Mouse (Mus musculus) embryonic facial prominence, embryonic 15.5 days (tissue): ENCODE data around the gene Arhgef25. TPM values are rescaled to one million over a fixed set of nuclear protein-coding genes. Genes with fewer than 3 reads are reported as not detected.

ENCODE experiments used
- ATAC-seq: fragments of 200-750 bp; cut with Nextera tagmentation; 2 replicates; pipeline ENCODE4 v1.8.0; 2017; ENCODE audit warnings: low read depth, moderate TSS enrichment; ENCODE audit not compliant: insufficient number of reproducible peaks, low FRiP score, low TSS enrichment
- H3K27ac ChIP-seq: fragments of 300-500 bp; sonication (generic); replicated peaks from 2 replicates; pipeline ENCODE4 v1.5.1; 2015; ENCODE audit warnings: mild to moderate bottlenecking, inconsistent platforms
- H3K27me3 ChIP-seq: fragments of 300-500 bp; sonication (generic); 2 replicates; pipeline ENCODE4 v1.6.1; 2015; ENCODE audit warnings: inconsistent platforms
- H3K36me3 ChIP-seq: fragments of 300-500 bp; sonication (generic); 2 replicates; pipeline ENCODE4 v1.6.1; 2015; ENCODE audit warnings: mild to moderate bottlenecking, inconsistent platforms
- H3K4me1 ChIP-seq: fragments of 300-500 bp; sonication (generic); 2 replicates; pipeline ENCODE4 v1.6.1; 2015; ENCODE audit warnings: inconsistent platforms
- H3K4me2 ChIP-seq: fragments of 300-500 bp; sonication (generic); replicated peaks from 2 replicates; pipeline ENCODE4 v1.6.1; 2015; ENCODE audit warnings: mild to moderate bottlenecking, inconsistent platforms
- H3K4me3 ChIP-seq: fragments of 300-500 bp; sonication (generic); replicated peaks from 2 replicates; pipeline ENCODE4 v1.5.1; 2015; ENCODE audit warnings: mild to moderate bottlenecking, inconsistent platforms
- H3K9ac ChIP-seq: fragments of 300-500 bp; sonication (generic); 2 replicates; pipeline ENCODE4 v1.6.1; 2015; ENCODE audit warnings: inconsistent platforms
- H3K9me3 ChIP-seq: fragments of 300-500 bp; sonication (generic); replicated peaks from 2 replicates; pipeline ENCODE4 v1.6.1; 2016; ENCODE audit warnings: inconsistent platforms
- WGBS: fragments of 180-500 bp; shearing (Covaris S2); methylation state at CpG from one replicate; pipeline ENCODE4 v1.1.7; 2015; 5-methylcytosine and 5-hydroxymethylcytosine counted together
- polyA plus RNA-seq: library from polyadenylated mRNA; unstranded; fragments of >200 nt; fragmentation: Nextera tagmentation; extraction: Ambion mirVana; gene quantifications from 2 replicates; pipeline ENCODE4 v1.2.1, GENCODE M21; 2015

Arhgef25 gene
- polyA plus RNA-seq, 1 experiment from 2014 or later = 116 TPM

GRCm38 (mm10) chr10:127218339-127218738, 28.5 kb upstream of the Arhgef25 start:
- H3K4me1 ChIP-seq = no peaks in the 10 kb centered on the region
- H3K9me3 ChIP-seq = no peaks in the 10 kb centered on the region
- H3K9ac ChIP-seq = no peak overlapping the region
- no peaks in the 10 kb centered on the region for H3K27me3 ChIP-seq
- WGBS = 78% methylated on average over 2 of the region's 2 CpGs
- no peak overlapping the region for H3K4me3 ChIP-seq
- no peak for ATAC-seq
- no peak overlapping the region for H3K4me2 ChIP-seq
- H3K36me3 ChIP-seq = no peaks in the 10 kb centered on the region
- no peak overlapping the region for H3K27ac ChIP-seq

GRCm38 (mm10) chr10:127217177-127217576, 27.3 kb upstream of the Arhgef25 start:
- ATAC-seq = no peak
- no peak overlapping the region for H3K4me3 ChIP-seq
- no peaks in the 10 kb centered on the region for H3K4me1 ChIP-seq
- no peak overlapping the region for H3K4me2 ChIP-seq
- no peaks in the 10 kb centered on the region for H3K27me3 ChIP-seq
- H3K27ac ChIP-seq = no peak overlapping the region
- H3K9me3 ChIP-seq = no peaks in the 10 kb centered on the region
- H3K9ac ChIP-seq = no peak overlapping the region
- no peaks in the 10 kb centered on the region for H3K36me3 ChIP-seq

GRCm38 (mm10) chr10:127216456-127216855, 26.6 kb upstream of the Arhgef25 start:
- Histone ChIP-seq H3K4me2 (no peak overlapping the region), H3K9me3 (no peaks in the 10 kb centered on the region), H3K4me3 (no peak overlapping the region), H3K36me3 (no peaks in the 10 kb centered on the region), H3K27ac (no peak overlapping the region), H3K4me1 (no peaks in the 10 kb centered on the region), H3K9ac (no peak overlapping the region), H3K27me3 (no peaks in the 10 kb centered on the region)
- no peak for ATAC-seq
- WGBS = 91% methylated on average over 11 of the region's 11 CpGs

- Histone ChIP-seq H3K4me1 (peaks cover 17% of the 10 kb centered on the region), H3K9me3 (no peaks in the 10 kb centered on the region), H3K4me2 (no peak overlapping the region), H3K27ac (no peak overlapping the region), H3K27me3 (no peaks in the 10 kb centered on the region), H3K36me3 (no peaks in the 10 kb centered on the region), H3K9ac (no peak overlapping the region), H3K4me3 (no peak overlapping the region)
- WGBS = 47% methylated on average over 1 of the region's 1 CpGs
- ATAC-seq = no peak
Observed at GRCm38 (mm10) chr10:127214422-127214803, 24.5 kb upstream of the Arhgef25 start.

GRCm38 (mm10) chr10:127213704-127214421, 24.0 kb upstream of the Arhgef25 start:
- 81% methylated on average over 13 of the region's 13 CpGs for WGBS
- no peaks in the 10 kb centered on the region for H3K36me3 ChIP-seq

GRCm38 (mm10) chr10:127213272-127213671, 23.4 kb upstream of the Arhgef25 start:
- ATAC-seq = no peak
- WGBS = 89% methylated on average over 8 of the region's 8 CpGs

More at GRCm38 (mm10) chr10:127213704-127214421, 24.0 kb upstream of the Arhgef25 start:
- H3K9ac ChIP-seq = no peak overlapping the region
- no peaks in the 10 kb centered on the region for H3K27me3 ChIP-seq
- H3K4me3 ChIP-seq = no peak overlapping the region
- H3K9me3 ChIP-seq = no peaks in the 10 kb centered on the region
- H3K4me2 ChIP-seq = no peak overlapping the region
- H3K4me1 ChIP-seq = peaks cover 18% of the 10 kb centered on the region
- H3K27ac ChIP-seq = no peak overlapping the region
- no peak for ATAC-seq

GRCm38 (mm10) chr10:127211414-127211854, 21.6 kb upstream of the Arhgef25 start, which contains the start of gene Pip4k2c:
TSS of gene Pip4k2c (minus strand) at chr10:127211585.
- peak within 1 kb of the TSS; percentile 69 for H3K27ac ChIP-seq
- peaks cover 18% of the 10 kb centered on the region for H3K4me1 ChIP-seq
- peak; percentile 94 for ATAC-seq
- H3K4me3 ChIP-seq = peak within 1 kb of the TSS; percentile 82
- H3K4me2 ChIP-seq = peak within 1 kb of the TSS; percentile 86
- H3K36me3 ChIP-seq = peaks cover 10% of the 10 kb centered on the region
- peak within 1 kb of the TSS; percentile 62 for H3K9ac ChIP-seq
- WGBS = under 1% methylated on average over 47 of the region's 47 CpGs
- H3K9me3 ChIP-seq = no peaks in the 10 kb centered on the region
- no peaks in the 10 kb centered on the region for H3K27me3 ChIP-seq

More at GRCm38 (mm10) chr10:127213272-127213671, 23.4 kb upstream of the Arhgef25 start:
- H3K27ac ChIP-seq = no peak overlapping the region
- H3K9me3 ChIP-seq = no peaks in the 10 kb centered on the region
- H3K9ac ChIP-seq = no peak overlapping the region
- H3K4me1 ChIP-seq = peaks cover 18% of the 10 kb centered on the region
- no peaks in the 10 kb centered on the region for H3K36me3 ChIP-seq
- H3K27me3 ChIP-seq = no peaks in the 10 kb centered on the region
- no peak overlapping the region for H3K4me2 ChIP-seq
- no peak overlapping the region for H3K4me3 ChIP-seq

- H3K27me3 ChIP-seq = no peaks in the 10 kb centered on the region
- H3K4me1 ChIP-seq = peaks cover 18% of the 10 kb centered on the region
- 0 out of 2 replicates have a peak overlapping the region, but pooled peaks have one; percentile 69 for H3K27ac ChIP-seq
- ATAC-seq = peak; percentile 53
- peak overlapping the region; percentile 62 for H3K9ac ChIP-seq
- peaks cover 14% of the 10 kb centered on the region for H3K36me3 ChIP-seq
- WGBS = under 1% methylated on average over 25 of the region's 25 CpGs
- peak overlapping the region; percentile 86 for H3K4me2 ChIP-seq
- H3K4me3 ChIP-seq = peak overlapping the region; percentile 82
- no peaks in the 10 kb centered on the region for H3K9me3 ChIP-seq
Observed at GRCm38 (mm10) chr10:127210961-127211405, 21.1 kb upstream of the Arhgef25 start.

GRCm38 (mm10) chr10:127209928-127210570, 20.2 kb upstream of the Arhgef25 start:
- Histone ChIP-seq H3K9me3 (no peaks in the 10 kb centered on the region), H3K4me3 (peak overlapping the region; percentile 82), H3K9ac (peak overlapping the region; percentile 1; the same call in 1 of the 2 replicates), H3K27ac (no peak overlapping the region), H3K4me1 (peaks cover 18% of the 10 kb centered on the region), H3K36me3 (peaks cover 23% of the 10 kb centered on the region), H3K4me2 (peak overlapping the region; percentile 86), H3K27me3 (no peaks in the 10 kb centered on the region)
- ATAC-seq = no peak
- WGBS = 83% methylated on average over 13 of the region's 13 CpGs

GRCm38 (mm10) chr10:127208921-127209320, 19.0 kb upstream of the Arhgef25 start:
- Histone ChIP-seq H3K36me3 (peaks cover 31% of the 10 kb centered on the region), H3K27me3 (no peaks in the 10 kb centered on the region), H3K9me3 (no peaks in the 10 kb centered on the region), H3K27ac (no peak overlapping the region), H3K4me3 (no peak overlapping the region), H3K4me2 (no peak overlapping the region), H3K4me1 (peaks cover 18% of the 10 kb centered on the region), H3K9ac (no peak overlapping the region)
- WGBS = 83% methylated on average over 4 of the region's 4 CpGs
- no peak for ATAC-seq

- Histone ChIP-seq H3K36me3 (peaks cover 55% of the 10 kb centered on the region), H3K27me3 (no peaks in the 10 kb centered on the region), H3K27ac (no peak overlapping the region), H3K9ac (no peak overlapping the region), H3K4me1 (peaks cover 10% of the 10 kb centered on the region), H3K4me2 (no peak overlapping the region), H3K9me3 (no peaks in the 10 kb centered on the region), H3K4me3 (no peak overlapping the region)
- ATAC-seq = no peak
- WGBS = 90% methylated on average over 10 of the region's 10 CpGs
Observed at GRCm38 (mm10) chr10:127205373-127205772, 15.5 kb upstream of the Arhgef25 start.
